Mouse (Mus musculus) layer of hippocampus, postnatal 10 days (tissue): ENCODE measurements around the gene Gm28269. TPM values are rescaled to one million over a fixed set of nuclear protein-coding genes. Genes with fewer than 3 reads are reported as not detected.

Experiments used
- DNase-seq, 2 experiments: peaks; one replicate each; pipeline ENCODE4 v3.0.0; 2021; ENCODE audit warnings: low spot score in 2 of 2
- long read RNA-seq: library from polyadenylated mRNA; stranded (forward); transcript quantifications from one replicate; pipeline ENCODE4 v2.0.0, GENCODE M21; 2023
- total RNA-seq, 2 experiments: library from RNA; stranded (reverse); gene quantifications; 2 replicates each; pipeline ENCODE4 v1.2.3; 2021

Gene Gm28269
- total RNA-seq, result not detected
- long read RNA-seq, result 0 reads

DNA sequence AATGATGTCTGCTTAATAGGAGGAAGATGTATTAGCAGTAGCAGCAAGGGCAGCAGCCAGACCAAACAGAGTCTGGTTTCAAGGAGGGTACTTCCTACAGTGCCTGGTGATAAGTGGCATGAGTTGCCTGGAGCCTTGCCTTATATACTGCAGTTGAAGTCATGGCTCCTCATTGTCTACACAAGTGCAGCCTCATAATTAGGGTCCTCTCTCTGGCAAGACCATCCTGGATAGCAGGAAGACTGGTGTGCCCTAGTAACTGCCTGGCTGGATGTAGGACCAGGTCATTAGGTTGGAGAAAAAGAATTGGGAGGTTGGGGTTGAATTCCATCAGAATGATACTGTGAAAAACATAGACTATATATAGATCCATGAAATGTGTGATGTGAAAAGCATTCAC lies at the start of gene Gm28269:
Gene Gm28269 (minus strand): TSS at position 101 of the 400 bp plus-strand sequence.
- no peak for DNase-seq

GRCm38 (mm10) chrX:21716885-21717284 lies 28.0 kb downstream of the Gm28269 start:
- DNase-seq, result no peak

DNA sequence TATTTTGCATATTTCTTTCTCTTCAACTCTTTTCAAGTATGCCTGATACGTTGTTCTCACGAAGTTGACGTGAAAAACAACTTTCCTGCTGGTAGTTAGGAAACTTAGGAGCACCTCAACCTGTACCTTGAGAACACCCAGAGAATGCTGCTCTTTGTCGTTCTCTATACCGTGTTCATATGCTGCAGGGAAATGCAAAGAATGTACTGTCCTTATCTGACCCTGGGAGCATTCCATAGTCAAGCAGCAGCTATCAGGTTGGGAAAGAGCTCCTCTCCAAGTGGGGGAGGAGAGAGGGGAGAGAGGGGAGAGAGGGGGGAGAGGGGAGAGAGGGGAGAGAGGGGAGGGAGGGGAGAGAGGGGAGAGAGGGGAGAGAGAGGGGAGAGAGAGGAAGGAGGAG lies 29.6 kb downstream of the Gm28269 start:
- no peak for DNase-seq

GRCm38 (mm10) chrX:21714829-21715228 lies 30.1 kb downstream of the Gm28269 start, which contains the start of gene Slc6a14:
Gene Slc6a14, plus strand, starts transcription at chrX:21714896.
- no peak for DNase-seq

- DNase-seq, result no peak
These were observed 40.4 kb downstream of the Gm28269 start for GRCm38 (mm10) chrX:21704470-21704869.

- no peak for DNase-seq
These were observed 43.3 kb downstream of the Gm28269 start for GRCm38 (mm10) chrX:21701646-21702045.

DNA sequence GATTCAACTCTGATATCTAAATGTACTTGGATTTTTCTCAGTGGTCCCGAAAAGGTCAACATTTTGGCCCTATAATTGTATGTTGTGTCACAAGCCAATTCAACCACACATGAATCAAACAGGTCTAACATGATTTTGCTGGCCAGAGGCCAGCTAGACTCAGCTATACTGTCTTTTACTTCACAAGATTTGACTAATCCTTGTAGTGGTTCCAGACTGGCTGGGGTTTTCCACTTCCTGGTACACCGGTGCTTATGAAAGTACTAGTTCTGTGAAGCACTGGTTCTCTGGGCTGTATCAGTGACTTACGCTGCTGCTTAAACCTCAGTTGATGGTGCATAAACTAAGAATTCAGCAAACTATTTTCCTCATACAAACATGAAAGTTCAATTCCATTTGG lies 49.2 kb downstream of the Gm28269 start:
- no peak for DNase-seq

DNA sequence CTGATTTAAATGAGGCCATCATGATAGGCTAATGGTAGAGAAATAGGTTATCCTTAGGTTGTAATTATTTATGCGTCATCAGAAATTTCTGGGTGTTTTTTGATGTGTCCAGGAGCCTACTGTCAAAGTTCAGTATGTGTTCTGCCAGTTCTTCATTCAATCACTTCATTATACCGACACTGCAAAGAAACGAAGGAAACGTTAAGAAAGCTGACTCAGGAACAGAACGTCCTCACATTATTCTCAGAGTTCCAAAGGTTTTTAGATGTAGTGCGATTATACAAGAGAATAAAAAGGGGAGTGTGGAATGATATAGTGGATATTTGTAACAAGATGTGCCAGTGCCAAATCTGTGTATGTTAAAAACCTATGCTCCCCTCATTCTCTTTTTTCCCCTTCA lies 49.7 kb downstream of the Gm28269 start:
- no peak for DNase-seq

Other genes with a start within 250 kb of the Gm28269 start
- not detected for gene Slc6a14, start 30.2 kb downstream of the Gm28269 start, total RNA-seq